Comparison of ENCODE assay signal across 8 mouse cellular contexts in the genomic region with DNA sequence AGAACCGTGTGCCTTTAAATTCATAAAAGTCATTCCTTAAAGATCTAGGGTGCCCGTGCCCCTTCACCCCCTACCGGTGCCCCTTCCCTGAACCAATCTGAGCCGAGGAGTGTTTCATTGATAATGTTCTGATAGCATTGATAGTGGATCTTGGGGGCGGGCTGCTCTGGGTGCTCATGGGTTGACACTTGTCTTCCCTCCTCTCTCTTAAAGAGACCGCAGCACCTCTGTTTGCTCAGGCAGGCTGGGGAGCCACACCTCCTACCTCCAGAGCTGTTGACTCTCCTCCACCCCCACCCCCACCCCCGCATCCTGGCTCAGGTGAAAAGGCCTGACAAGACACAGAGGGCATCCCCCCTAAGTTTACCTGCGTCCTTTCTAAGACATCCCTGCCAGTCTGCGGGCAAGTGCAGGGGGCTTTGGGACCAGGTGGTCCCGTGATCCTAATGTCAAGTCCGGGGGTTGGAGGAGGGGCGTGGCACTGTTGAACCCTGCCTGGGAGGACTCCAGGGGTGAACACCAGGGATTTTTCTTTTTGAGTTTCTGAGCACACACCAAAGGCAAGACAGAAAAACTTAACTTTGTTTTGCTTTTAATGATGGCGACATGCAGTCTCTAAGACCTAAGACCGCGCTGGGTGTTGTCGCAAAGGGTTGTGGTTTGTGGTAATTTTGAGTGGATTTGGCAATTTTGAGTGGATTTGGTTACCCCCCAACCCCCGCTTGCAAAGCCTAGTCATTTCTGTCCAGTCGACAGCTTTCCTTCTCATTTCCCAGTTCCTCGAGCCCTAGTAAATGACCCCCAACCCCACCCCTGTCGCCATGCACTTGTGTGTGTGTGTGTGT. TPM values are rescaled to one million over a fixed set of nuclear protein-coding genes. Genes with fewer than 3 reads are reported as not detected.
A peak's percentile ranks its signal among the peaks of the same experiment; 100 is the strongest.
DNase-seq lines count a peak whose midpoint lies in the region; ATAC-seq lines count a peak whose summit lies in the region.

No protein-coding gene starts in this region.

- peaks cover 59% of the 10 kb centered on the region for H3K36me3 ChIP-seq in erythroblast, embryonic 14.5 days (ENCODE audit: control insufficient read depth)
- peaks cover 50% of the 10 kb centered on the region for H3K36me3 ChIP-seq in liver, embryonic 15.5 days (replicated peaks)
- H3K36me3 ChIP-seq in stomach, embryonic 16.5 days (ENCODE audit: control insufficient read depth, insufficient read depth, low read length), result peaks cover 23% of the 10 kb centered on the region

- peaks cover 72% of the 10 kb centered on the region for H3K4me1 ChIP-seq in erythroblast, embryonic 14.5 days (ENCODE audit: control insufficient read depth)
- peaks cover 71% of the 10 kb centered on the region for H3K4me1 ChIP-seq in liver, embryonic 15.5 days (replicated peaks)
- H3K4me1 ChIP-seq in stomach, embryonic 16.5 days (ENCODE audit: control insufficient read depth, insufficient read depth, low read length), result peaks cover 41% of the 10 kb centered on the region

- peak overlapping the region; percentile 99 for H3K27ac ChIP-seq in liver, embryonic 15.5 days (replicated peaks)
- peak overlapping the region; percentile 98; the same call in 1 of the 2 replicates for H3K27ac ChIP-seq in stomach, embryonic 16.5 days (ENCODE audit: low read length)

- peak overlapping the region; percentile 98 for H3K9ac ChIP-seq in liver, embryonic 15.5 days
- H3K9ac ChIP-seq in stomach, embryonic 16.5 days (ENCODE audit: low read length), result peak overlapping the region; percentile 100

- peak overlapping the region; percentile 99 for H3K4me2 ChIP-seq in liver, embryonic 15.5 days
- H3K4me2 ChIP-seq in stomach, embryonic 16.5 days (ENCODE audit: low read depth, low read length), result peak overlapping the region; percentile 97

- H3K27me3 ChIP-seq in erythroblast, embryonic 14.5 days (ENCODE audit: control insufficient read depth), result no peaks in the 10 kb centered on the region
- H3K27me3 ChIP-seq in liver, embryonic 15.5 days, result no peaks in the 10 kb centered on the region
- no peaks in the 10 kb centered on the region for H3K27me3 ChIP-seq in stomach, embryonic 16.5 days (ENCODE audit: control insufficient read depth, insufficient read depth, low read length)

- ATAC-seq in erythroblast, adult 5-6 weeks (replicated peaks; ENCODE audit: low FRiP score, poor library complexity, severe bottlenecking), result no peak
- peak; percentile 48 for ATAC-seq in CD4-positive, CD25-positive, alpha-beta regulatory T cell, adult 4 months
- ATAC-seq in granulocyte monocyte progenitor cell, adult 5-6 weeks (replicated peaks; ENCODE audit: poor library complexity, severe bottlenecking), result peak; percentile 29
- ATAC-seq in liver, embryonic 15.5 days (ENCODE audit: insufficient read depth), result no peak
- no peak for ATAC-seq in stomach, embryonic 16.5 days (ENCODE audit: insufficient read depth, low FRiP score)
- ATAC-seq in megakaryocyte progenitor cell, adult 5-6 weeks (replicated peaks; ENCODE audit: poor library complexity), result no peak

- WGBS in liver, embryonic 15.5 days (ENCODE audit: insufficient replicate concordance), result 34% methylated on average over 20 of the region's 20 CpGs
- WGBS in stomach, embryonic 16.5 days, result 32% methylated on average over 20 of the region's 20 CpGs

- DNase-seq in embryo, embryonic 10 days (ENCODE audit: low spot score), result no peak

- no peaks in the 10 kb centered on the region for H3K9me3 ChIP-seq in erythroblast, embryonic 14.5 days (ENCODE audit: control insufficient read depth, low read length)
- H3K9me3 ChIP-seq in liver, embryonic 15.5 days (replicated peaks), result no peaks in the 10 kb centered on the region
- H3K9me3 ChIP-seq in stomach, embryonic 16.5 days (replicated peaks; ENCODE audit: control insufficient read depth, low read length), result no peaks in the 10 kb centered on the region

- peak overlapping the region; percentile 82 for H3K4me3 ChIP-seq in erythroblast, embryonic 14.5 days (replicated peaks)
- H3K4me3 ChIP-seq in liver, embryonic 15.5 days (replicated peaks), result peak overlapping the region; percentile 95
- peak overlapping the region; percentile 90 for H3K4me3 ChIP-seq in stomach, embryonic 16.5 days (replicated peaks; ENCODE audit: low read length)

RNA-seq across cellular contexts. Expression of gene Setd1b, which starts 3.0 kb away (rescaled TPM):
- 3.3 and 3.9 TPM in 2 replicates for polyA plus RNA-seq in erythroblast, embryonic 14.5 days (2012)
- total RNA-seq in erythroblast, adult 5-6 weeks (2015; ENCODE audit: low replicate concordance), result 15.6 and 19.2 TPM in 2 replicates
- 5.5 and 7.7 TPM in 2 replicates for total RNA-seq in erythroblast, adult 5-6 weeks (2017; ENCODE audit: low replicate concordance)
- polyA plus RNA-seq in CD4-positive, CD25-positive, alpha-beta regulatory T cell, adult 4 months (2017; shearing (Covaris generic)), result 10 to 100 TPM; 17.1 to 20.8 TPM
- total RNA-seq in granulocyte monocyte progenitor cell, adult 5-6 weeks (2014; fragmentation: Nextera tagmentation), result 29.5 and 37.5 TPM in 2 replicates
- 1.2 TPM in 2 replicates for total RNA-seq in granulocyte monocyte progenitor cell, adult 5-6 weeks (2017)
- 3.9 and 4.2 TPM in 2 replicates for polyA plus RNA-seq in liver, embryonic 15.5 days (2015; fragmentation: Nextera tagmentation; extraction: Ambion mirVana)
- 6.7 and 7.7 TPM in 2 replicates for polyA plus RNA-seq in stomach, embryonic 16.5 days (2015; fragmentation: Nextera tagmentation; extraction: Ambion mirVana)
- 27.5 and 28.3 TPM in 2 replicates for total RNA-seq in megakaryocyte progenitor cell, adult 5-6 weeks (2015)
- total RNA-seq in megakaryocyte progenitor cell, adult 5-6 weeks (2017), result 1.9 and 3.1 TPM in 2 replicates

RNA-seq across cellular contexts. Expression of gene Rhof, which starts 12.5 kb away (rescaled TPM):
- polyA plus RNA-seq in erythroblast, embryonic 14.5 days (2012), result 0.38 and 0.52 TPM in 2 replicates
- 1.5 and 2.1 TPM in 2 replicates for total RNA-seq in erythroblast, adult 5-6 weeks (2015; ENCODE audit: low replicate concordance)
- 0.70 and 2.1 TPM in 2 replicates for total RNA-seq in erythroblast, adult 5-6 weeks (2017; ENCODE audit: low replicate concordance)
- polyA plus RNA-seq in CD4-positive, CD25-positive, alpha-beta regulatory T cell, adult 4 months (2017; shearing (Covaris generic)), result 100 to 1,000 TPM in 1 of 2 experiments, 10 to 100 TPM in 1; 80.6 to 101 TPM
- 1.5 TPM in 1 of 2 replicates, not detected in the other for total RNA-seq in granulocyte monocyte progenitor cell, adult 5-6 weeks (2014; fragmentation: Nextera tagmentation)
- 0.26 and 1.6 TPM in 2 replicates for total RNA-seq in granulocyte monocyte progenitor cell, adult 5-6 weeks (2017)
- 1.7 and 2.1 TPM in 2 replicates for polyA plus RNA-seq in liver, embryonic 15.5 days (2015; fragmentation: Nextera tagmentation; extraction: Ambion mirVana)
- 2.6 and 3.7 TPM in 2 replicates for polyA plus RNA-seq in stomach, embryonic 16.5 days (2015; fragmentation: Nextera tagmentation; extraction: Ambion mirVana)
- total RNA-seq in megakaryocyte progenitor cell, adult 5-6 weeks (2015), result 0.42 and 1.0 TPM in 2 replicates
- total RNA-seq in megakaryocyte progenitor cell, adult 5-6 weeks (2017), result 0.54 and 1.1 TPM in 2 replicates

RNA-seq across cellular contexts. Expression of gene Psmd9, which starts 24.2 kb away (rescaled TPM):
- polyA plus RNA-seq in erythroblast, embryonic 14.5 days (2012), result 27.7 and 28.4 TPM in 2 replicates
- 6.9 and 25.5 TPM in 2 replicates for total RNA-seq in erythroblast, adult 5-6 weeks (2015; ENCODE audit: low replicate concordance)
- total RNA-seq in erythroblast, adult 5-6 weeks (2017; ENCODE audit: low replicate concordance), result 13.8 and 28.7 TPM in 2 replicates
- 10 to 100 TPM; 36.5 to 41.5 TPM for polyA plus RNA-seq in CD4-positive, CD25-positive, alpha-beta regulatory T cell, adult 4 months (2017; shearing (Covaris generic))
- 26.5 and 45.9 TPM in 2 replicates for total RNA-seq in granulocyte monocyte progenitor cell, adult 5-6 weeks (2014; fragmentation: Nextera tagmentation)
- 15.5 and 25.2 TPM in 2 replicates for total RNA-seq in granulocyte monocyte progenitor cell, adult 5-6 weeks (2017)
- polyA plus RNA-seq in liver, embryonic 15.5 days (2015; fragmentation: Nextera tagmentation; extraction: Ambion mirVana), result 70.1 and 77.2 TPM in 2 replicates
- 67.5 and 71.0 TPM in 2 replicates for polyA plus RNA-seq in stomach, embryonic 16.5 days (2015; fragmentation: Nextera tagmentation; extraction: Ambion mirVana)
- total RNA-seq in megakaryocyte progenitor cell, adult 5-6 weeks (2015), result 22.3 and 23.9 TPM in 2 replicates
- total RNA-seq in megakaryocyte progenitor cell, adult 5-6 weeks (2017), result 15.2 and 19.4 TPM in 2 replicates

RNA-seq across cellular contexts. Expression of gene Hpd, which starts 37.6 kb away (rescaled TPM):
- not detected in 2 replicates for polyA plus RNA-seq in erythroblast, embryonic 14.5 days (2012)
- not detected in 2 replicates for total RNA-seq in erythroblast, adult 5-6 weeks (2015; ENCODE audit: low replicate concordance)
- total RNA-seq in erythroblast, adult 5-6 weeks (2017; ENCODE audit: low replicate concordance), result not detected in 2 replicates
- polyA plus RNA-seq in CD4-positive, CD25-positive, alpha-beta regulatory T cell, adult 4 months (2017; shearing (Covaris generic)), result not detected
- total RNA-seq in granulocyte monocyte progenitor cell, adult 5-6 weeks (2014; fragmentation: Nextera tagmentation), result not detected in 2 replicates
- not detected in 2 replicates for total RNA-seq in granulocyte monocyte progenitor cell, adult 5-6 weeks (2017)
- polyA plus RNA-seq in liver, embryonic 15.5 days (2015; fragmentation: Nextera tagmentation; extraction: Ambion mirVana), result 61.7 and 87.5 TPM in 2 replicates
- polyA plus RNA-seq in stomach, embryonic 16.5 days (2015; fragmentation: Nextera tagmentation; extraction: Ambion mirVana), result 3.3 and 4.1 TPM in 2 replicates
- total RNA-seq in megakaryocyte progenitor cell, adult 5-6 weeks (2015), result not detected in 2 replicates
- total RNA-seq in megakaryocyte progenitor cell, adult 5-6 weeks (2017), result not detected in 2 replicates

Comparison
In these comparisons a context has a peak if more than half of its experiments do, and no peak if none do; other contexts are left out.
1. ATAC-seq: peak in CD4-positive, CD25-positive, alpha-beta regulatory T cell, adult 4 months (single experiment) and granulocyte monocyte progenitor cell, adult 5-6 weeks (single experiment); none in erythroblast, adult 5-6 weeks (single experiment), liver, embryonic 15.5 days (single experiment), stomach, embryonic 16.5 days (single experiment) and megakaryocyte progenitor cell, adult 5-6 weeks (single experiment).
2. RNA of gene Rhof, which starts 12.5 kb away (polyA plus RNA-seq): 80.6 to 101 TPM in CD4-positive, CD25-positive, alpha-beta regulatory T cell, adult 4 months; 2.6 to 3.7 TPM in stomach, embryonic 16.5 days, 1.7 to 2.1 TPM in liver, embryonic 15.5 days and 0.38 to 0.52 TPM in erythroblast, embryonic 14.5 days; every median in the first group is over 10 times any median in the second.
3. Peak in every context shown above with its lines, with median percentiles within 50 percentile points of each other: H3K4me3 ChIP-seq.